Comparison of ENCODE assay signal across 24 mouse cellular contexts in genomic region chr4:43503041-43503440, GRCm38 (mm10). TPM values are rescaled to one million over a fixed set of nuclear protein-coding genes. Genes with fewer than 3 reads are reported as not detected.
"Had no signal": no experiment of that assay in that cellular context is flagged by ENCODE, and none has a peak within 500 bp of the region (broad histone marks: within the 10 kb centered on the region; RNA-seq: fewer than 3 reads in every experiment).

No protein-coding gene starts in this region.

- H3K36me3 ChIP-seq: lung, embryonic 15.5 days; midbrain, embryonic 10.5 days; midbrain, embryonic 13.5 days; neural tube, embryonic 13.5 days had no signal

- H3K9ac ChIP-seq: liver, embryonic 14.5 days; lung, embryonic 15.5 days; midbrain, embryonic 13.5 days; neural tube, embryonic 13.5 days had no signal

- H3K27me3 ChIP-seq: lung, embryonic 15.5 days; megakaryocyte, embryonic 14.5 days had no signal

- DNase-seq: layer of hippocampus, postnatal 36 days; lung, adult 18-20 months; lung, postnatal 10 days; lung, postnatal 36 days; retina, postnatal 1 day; right cerebral cortex, postnatal 25 days; thymus, adult 18-20 months; thymus, postnatal 36 days had no signal

- H3K27ac ChIP-seq: hindbrain, postnatal 0 days; left cerebral cortex, adult 2 months; liver, embryonic 14.5 days; lung, embryonic 15.5 days; midbrain, embryonic 10.5 days; midbrain, embryonic 13.5 days; neural tube, embryonic 13.5 days had no signal

- H3K4me2 ChIP-seq: liver, embryonic 11.5 days; lung, embryonic 15.5 days; midbrain, embryonic 13.5 days; neural tube, embryonic 13.5 days had no signal

- H3K9me3 ChIP-seq: lung, embryonic 15.5 days; megakaryocyte, embryonic 14.5 days; midbrain, embryonic 10.5 days; midbrain, embryonic 13.5 days; neural tube, embryonic 13.5 days had no signal

- H3K4me3 ChIP-seq: left cerebral cortex, adult 2 months; lung, embryonic 15.5 days; megakaryocyte, embryonic 14.5 days; midbrain, embryonic 10.5 days; midbrain, embryonic 13.5 days; myocyte; neural tube, embryonic 13.5 days had no signal

- ATAC-seq: hindbrain, postnatal 0 days; inflammation-experienced regulatory T-cells, adult 6 months; midbrain, embryonic 13.5 days; midbrain, embryonic 16.5 days had no signal

RNA-seq across cellular contexts. Expression of gene Sit1, which starts 19.5 kb away (rescaled TPM):
- polyA plus RNA-seq: hindbrain, postnatal 0 days; limb, embryonic 11.5 days; limb, embryonic 14.5 days; liver, embryonic 11.5 days; midbrain, embryonic 10.5 days; midbrain, embryonic 13.5 days; midbrain, embryonic 16.5 days; myocyte; neural tube, embryonic 13.5 days; stomach, embryonic 16.5 days; testis, adult 2 months had no signal

RNA-seq across cellular contexts. Expression of gene Tpm2, which starts 20.5 kb away (rescaled TPM):
- polyA plus RNA-seq: inflammation-experienced regulatory T-cells, adult 6 months had no signal
